Mouse (Mus musculus) layer of hippocampus, postnatal 14 days (tissue): Measurements from ENCODE around the gene Fam20b. TPM values are rescaled to one million over a fixed set of nuclear protein-coding genes. Genes with fewer than 3 reads are reported as not detected.
A peak's percentile ranks its signal among the peaks of the same experiment; 100 is the strongest.
"Not testable (repeated sequence)": the region's sequence is repeated elsewhere in the genome, so short reads cannot be mapped to it uniquely, and the experiment has no call there.

ENCODE experiments used
- DNase-seq, 2 experiments: peaks; one replicate each; pipeline ENCODE4 v3.0.0; 2021 to 2022; ENCODE audit warnings: low spot score in 2 of 2, mixed read lengths in 1 of 2
- total RNA-seq, 2 experiments: library from RNA; stranded (reverse); gene quantifications; 2 replicates each; pipeline ENCODE4 v1.2.3; 2021

Fam20b gene
- total RNA-seq, 2 experiments from 2014 or later = 65.4 to 67.0 TPM

GRCm38 (mm10) chr1:156673476-156674194 lies 45.3 kb downstream of the Fam20b start:
- no peak for DNase-seq

DNA sequence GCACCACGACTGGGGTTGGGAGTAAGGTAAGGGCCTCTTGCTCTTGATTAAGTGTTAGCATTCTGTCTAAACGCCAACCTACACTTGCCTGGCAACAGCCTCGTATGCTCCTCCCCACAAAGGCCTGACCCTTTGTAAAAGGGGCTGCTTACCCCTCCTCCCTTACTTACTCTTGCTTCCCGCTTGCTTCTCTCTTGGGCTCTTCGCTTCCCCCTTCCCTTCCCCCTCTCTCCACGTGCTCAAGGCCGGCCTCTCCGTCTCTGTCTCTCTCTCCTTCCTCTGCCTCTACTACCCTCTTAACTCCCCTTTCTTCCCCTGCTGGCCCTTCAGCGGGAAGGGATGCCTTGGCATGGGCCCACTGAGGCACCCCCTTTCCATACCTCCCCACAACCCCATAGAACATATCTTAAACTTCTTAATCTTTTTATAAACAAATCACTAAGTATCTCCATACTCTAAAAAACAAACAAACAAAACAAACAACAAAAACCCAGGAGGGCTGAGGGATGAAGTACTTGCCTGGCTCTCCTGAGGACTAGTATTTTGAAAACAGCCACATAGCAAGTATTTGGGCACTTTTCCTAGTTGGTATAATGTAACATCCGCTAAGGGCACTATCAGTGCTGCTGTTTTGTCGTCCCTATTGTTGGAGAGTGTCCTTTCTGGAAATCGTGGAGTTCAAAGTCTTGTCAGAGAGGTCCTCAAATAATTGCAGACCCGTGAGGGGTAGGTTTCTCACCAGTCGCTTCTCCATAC lies 46.0 kb downstream of the Fam20b start:
- DNase-seq = no peak

GRCm38 (mm10) chr1:156671921-156672320 lies 47.0 kb downstream of the Fam20b start:
- no peak for DNase-seq

- DNase-seq = no peak
Observed at GRCm38 (mm10) chr1:156669208-156669983, 49.5 kb downstream of the Fam20b start.

DNA sequence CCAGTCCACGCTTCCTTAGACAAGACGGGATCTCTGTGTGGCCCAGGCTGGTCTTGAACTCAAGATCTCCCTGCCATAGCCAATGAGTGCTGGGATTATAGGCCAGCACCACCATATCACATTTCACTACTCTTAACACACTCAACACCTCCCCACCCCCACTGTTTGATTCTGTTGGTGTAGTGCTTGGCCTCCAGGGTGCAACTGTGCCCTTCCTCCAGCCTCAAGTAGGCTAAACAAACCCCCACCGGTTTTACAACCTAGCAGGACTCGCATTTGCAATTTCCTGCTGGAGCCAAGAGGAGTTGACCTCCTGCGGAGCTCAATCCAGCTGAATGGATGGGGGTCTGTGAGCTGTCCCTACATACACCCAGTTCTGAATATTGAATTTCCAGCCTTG lies 50.3 kb downstream of the Fam20b start:
- DNase-seq = no peak

- no peak for DNase-seq
Observed at GRCm38 (mm10) chr1:156667141-156667926, 51.6 kb downstream of the Fam20b start.

- no peak for DNase-seq
Observed at GRCm38 (mm10) chr1:156665777-156666176, 53.1 kb downstream of the Fam20b start.

DNA sequence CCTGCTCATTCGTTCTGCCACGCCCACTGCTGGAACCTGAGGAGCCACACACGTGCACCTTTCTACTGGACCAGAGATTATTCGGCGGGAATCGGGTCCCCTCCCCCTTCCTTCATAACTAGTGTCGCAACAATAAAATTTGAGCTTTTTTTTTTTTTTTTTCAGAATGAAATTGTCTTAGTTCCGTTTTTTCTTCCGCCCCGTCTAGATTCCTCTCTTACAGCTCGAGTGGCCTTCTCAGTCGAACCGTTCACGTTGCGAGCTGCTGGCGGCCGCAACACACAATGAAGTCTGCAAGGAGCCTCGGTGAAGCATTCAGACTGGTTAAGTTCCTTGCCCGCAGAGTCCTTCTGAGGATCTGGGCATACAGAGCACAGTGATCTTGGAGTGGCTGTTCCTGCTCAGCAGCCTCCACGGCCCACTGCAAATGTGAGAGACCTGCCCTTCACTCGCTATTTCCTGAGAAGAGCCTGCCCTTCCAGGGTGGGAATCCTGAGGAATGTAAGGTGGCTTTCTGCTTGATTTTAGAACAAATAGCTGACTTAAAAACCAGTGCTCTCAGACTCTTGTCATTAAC lies 58.1 kb downstream of the Fam20b start:
- not testable (repeated sequence) for DNase-seq

DNA sequence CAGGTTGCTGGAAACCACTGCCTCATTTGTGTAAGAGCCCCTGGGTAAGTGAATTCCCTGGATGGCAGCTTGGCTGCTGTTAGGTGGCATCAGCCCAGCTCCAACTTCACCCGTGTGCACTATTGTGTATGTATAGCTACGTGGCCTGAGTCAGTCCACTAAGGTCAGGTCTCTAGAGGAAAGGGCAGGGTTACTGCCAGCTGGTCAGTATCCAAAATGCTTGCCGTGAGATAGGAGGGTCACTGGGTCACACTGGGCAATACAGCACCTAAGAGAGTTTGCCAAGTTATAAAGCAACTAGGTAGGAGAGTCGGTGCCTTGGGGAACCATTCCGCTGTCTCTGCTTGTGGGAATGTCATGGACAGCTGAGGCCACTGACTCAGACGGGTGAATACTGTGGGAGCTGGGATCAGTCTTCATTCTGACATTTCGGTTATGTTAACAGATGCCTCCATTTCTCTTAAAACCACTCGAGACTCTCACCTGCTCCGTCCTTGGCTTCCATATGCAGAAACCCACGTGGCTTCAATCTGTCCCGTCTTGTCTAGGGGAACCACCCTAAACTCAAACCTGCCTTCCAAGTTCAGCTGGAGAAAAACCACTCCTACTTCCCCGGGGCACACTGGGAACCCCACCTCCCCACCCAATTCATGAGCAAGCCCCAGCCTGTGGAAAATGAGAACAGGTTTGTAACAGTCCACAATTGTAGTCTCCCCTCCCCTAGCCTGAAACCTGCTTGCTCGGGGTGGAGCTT lies 58.8 kb downstream of the Fam20b start:
- DNase-seq = no peak

GRCm38 (mm10) chr1:156658676-156659075 lies 60.2 kb downstream of the Fam20b start:
- DNase-seq = no peak

- DNase-seq = no peak
Observed at GRCm38 (mm10) chr1:156657523-156657922, 61.4 kb downstream of the Fam20b start.

DNA sequence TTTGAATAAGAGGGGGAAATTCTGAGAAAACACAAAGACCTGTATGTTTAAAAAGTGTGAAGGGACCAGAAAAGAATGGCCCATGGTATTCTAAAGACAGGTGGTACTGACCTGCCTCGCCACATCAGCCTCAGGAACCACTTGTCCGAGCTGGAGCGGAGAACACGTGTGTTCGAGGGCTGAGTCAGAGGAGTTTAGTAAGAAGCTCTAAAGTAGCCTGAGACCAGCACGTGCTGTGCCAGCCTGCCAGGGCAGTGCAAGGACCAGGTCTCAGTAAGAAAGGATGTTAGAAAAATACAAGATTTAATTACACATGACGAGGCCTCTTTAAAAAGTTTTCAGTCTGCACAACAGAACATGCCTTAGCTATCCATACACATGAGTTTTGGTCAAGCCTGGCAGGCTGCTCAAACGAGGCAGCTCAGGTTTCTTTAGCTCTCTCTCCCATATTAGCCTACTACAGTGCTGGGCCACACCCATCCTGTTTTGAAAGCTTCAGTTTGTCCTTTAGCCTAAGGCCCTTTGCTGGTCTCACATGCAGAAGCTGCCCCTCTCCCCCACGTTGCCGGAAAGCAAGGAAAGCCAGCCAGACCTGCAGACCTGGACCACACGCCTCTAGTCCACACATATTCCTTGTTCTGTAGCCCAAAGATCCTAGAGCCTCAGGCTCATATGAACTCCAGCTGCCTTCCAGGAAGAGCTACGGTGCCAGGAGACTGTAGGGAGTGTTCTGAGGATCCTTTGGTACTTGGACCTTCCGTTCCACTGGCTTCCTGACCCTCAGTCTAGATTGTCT lies 64.0 kb downstream of the Fam20b start:
- DNase-seq = no peak

DNA sequence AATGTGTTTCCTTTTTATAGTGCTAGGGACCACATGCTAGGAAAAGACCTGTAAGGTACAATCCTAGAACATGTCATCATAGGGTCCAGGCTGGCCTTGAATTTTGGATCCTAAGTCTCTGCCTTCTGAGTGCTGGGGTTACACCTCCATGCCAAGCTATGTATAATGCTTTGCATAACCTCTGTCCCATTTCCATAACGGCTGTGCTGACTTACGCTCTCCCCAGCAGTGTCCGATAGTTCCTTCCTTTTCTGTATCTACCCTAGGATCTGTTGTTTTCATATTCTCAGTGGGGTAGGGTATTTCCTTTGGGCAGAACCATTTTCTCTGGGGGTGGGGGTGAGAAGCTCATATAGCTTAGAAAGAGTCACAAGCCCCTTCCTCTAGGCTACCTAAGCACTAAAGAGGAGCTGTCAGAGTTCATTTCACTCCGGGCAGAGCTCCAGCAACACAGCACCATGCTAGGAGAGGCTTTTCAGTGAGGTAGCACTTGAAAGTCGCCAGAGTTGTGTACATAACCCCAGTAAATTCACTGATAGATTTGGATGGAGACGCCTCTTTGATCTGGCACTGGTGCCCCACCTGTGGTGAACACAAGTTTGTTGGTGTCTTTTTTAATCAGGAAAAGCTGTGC lies 66.6 kb downstream of the Fam20b start:
- no peak for DNase-seq

GRCm38 (mm10) chr1:156650631-156651030 lies 68.3 kb downstream of the Fam20b start:
- DNase-seq = no peak

DNA sequence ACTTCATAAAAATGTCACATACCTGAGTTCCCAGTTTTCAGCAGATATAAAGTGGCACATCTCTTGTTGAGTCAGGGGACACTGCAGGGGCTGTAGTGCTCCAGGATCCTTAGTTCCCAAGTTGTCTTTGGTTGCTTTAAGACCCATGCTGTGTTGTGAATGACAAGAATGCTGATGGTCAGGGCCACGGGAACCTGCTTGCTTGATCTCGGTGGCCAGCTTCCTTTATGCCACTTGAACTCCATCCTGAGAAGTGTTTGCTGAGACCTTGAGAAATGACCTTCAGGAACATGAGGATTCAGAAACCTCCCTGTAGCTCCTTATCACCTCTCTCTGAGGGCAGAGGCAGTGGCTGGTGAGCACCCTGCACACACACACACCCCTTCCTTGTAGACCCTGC lies 70.2 kb downstream of the Fam20b start:
- no peak for DNase-seq

DNA sequence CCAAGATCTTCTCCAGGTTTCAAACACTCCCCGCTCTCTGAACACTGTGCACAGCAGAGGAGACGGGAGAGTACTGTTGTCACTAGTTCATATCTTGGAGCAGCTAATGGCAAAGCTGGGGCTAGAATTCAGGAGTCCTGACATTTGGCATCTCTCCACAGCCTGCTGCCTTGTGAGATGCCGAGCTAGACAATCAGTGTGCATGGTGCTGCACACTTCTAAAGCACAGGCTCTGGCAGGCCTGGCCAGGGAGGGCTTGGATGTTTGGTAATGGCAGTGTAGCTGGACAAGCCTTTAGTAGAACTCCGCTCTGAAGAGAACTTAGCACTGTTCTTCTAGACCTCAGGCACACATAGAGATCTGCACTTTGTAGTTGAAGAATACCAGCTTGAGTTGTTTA lies 72.9 kb downstream of the Fam20b start:
- no peak for DNase-seq

DNA sequence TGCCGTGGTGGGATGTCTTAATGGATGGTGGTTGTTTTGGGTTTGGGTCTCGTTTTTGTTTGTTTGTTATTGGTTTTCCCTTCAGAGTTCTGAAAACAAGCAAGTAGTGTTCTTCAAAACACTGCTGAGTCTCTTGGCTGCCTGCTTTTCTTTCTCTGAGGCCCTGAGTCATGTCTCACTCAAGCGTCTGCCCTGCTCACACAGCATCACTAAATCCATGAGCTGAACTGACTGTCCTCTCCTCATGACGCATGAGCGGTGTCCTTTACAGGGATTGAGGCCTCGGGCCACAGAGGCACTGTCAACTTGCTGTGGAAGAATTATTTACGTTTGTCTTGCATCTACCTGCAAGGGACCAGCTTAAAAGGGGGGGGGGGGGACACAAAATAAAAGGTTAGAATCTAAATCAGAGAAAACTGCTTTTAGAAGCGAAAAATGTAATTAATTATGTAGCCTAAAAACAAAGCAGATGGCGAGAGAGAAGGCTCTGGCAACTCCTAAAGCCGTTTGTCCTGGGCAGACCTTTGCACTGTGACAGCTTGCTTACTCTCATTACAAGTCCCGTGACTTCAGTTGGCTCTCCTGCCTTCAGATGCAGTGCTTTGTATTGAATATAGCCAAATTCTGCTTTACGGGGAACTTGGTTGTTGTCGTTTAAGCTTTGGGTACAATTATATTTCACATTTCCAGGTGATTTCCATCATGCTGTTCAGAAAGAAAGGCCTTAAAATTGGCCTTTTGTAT lies 73.9 kb downstream of the Fam20b start:
- peak in 1 of 2 experiments; percentile 44 for DNase-seq

DNA sequence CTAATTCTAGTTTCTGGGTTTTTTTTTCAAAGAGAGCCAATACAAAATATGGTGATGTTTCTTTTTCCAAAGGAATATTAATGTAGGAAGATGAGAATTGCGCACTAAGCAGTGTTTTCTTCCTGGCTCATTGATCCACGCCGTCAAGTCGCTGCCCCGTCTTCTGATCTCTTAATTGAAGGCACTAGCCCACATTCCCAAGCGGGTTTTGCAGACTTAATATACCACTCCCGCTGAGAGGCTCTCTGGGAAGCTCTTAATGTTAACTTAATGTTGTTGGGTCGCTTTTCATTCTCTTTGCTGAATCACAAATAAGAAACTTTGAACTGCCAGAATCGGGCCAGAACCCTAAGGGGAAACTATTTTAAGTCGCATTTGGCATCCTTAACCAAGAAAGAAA lies 74.8 kb downstream of the Fam20b start:
- DNase-seq = no peak
